Mouse (Mus musculus): ENCODE results near the gene Aox2. TPM values are rescaled to one million over a fixed set of nuclear protein-coding genes. Genes with fewer than 3 reads are reported as not detected.

Aox2 gene
- polyA plus RNA-seq, 2 experiments = 0.01 TPM; not detected in 1

GRCm38 (mm10) chr1:58281625-58281988 lies 3.5 kb downstream of the Aox2 start:
- Histone ChIP-seq H3K27ac (no peak overlapping the region), H3K36me3 (replicated peaks; ENCODE audit: control insufficient read depth, insufficient read depth, low read depth) (no peaks in the 10 kb centered on the region), H3K9me3 (ENCODE audit: control insufficient read depth, low read length) (no peaks in the 10 kb centered on the region), H3K4me3 (ENCODE audit: insufficient read depth in 1 of 2, low read depth in 2 of 2, low read length in 2 of 2) (no peak overlapping the region), H3K9ac (replicated peaks) (no peak overlapping the region), H3K4me2 (ENCODE audit: low read depth) (no peak overlapping the region), H3K4me1 (replicated peaks; ENCODE audit: control insufficient read depth in 2 of 2, insufficient read depth in 2 of 2, low read length in 1 of 2) (no peaks in the 10 kb centered on the region), H3K27me3 (ENCODE audit: control insufficient read depth, insufficient read depth, low read length) (no peaks in the 10 kb centered on the region)
- no peak for ATAC-seq (ENCODE audit: insufficient read depth)
- TF ChIP-seq CTCF (IDR thresholded peaks at IDR 0.05; ENCODE audit: low read depth) = no peak
- no peak for TF ChIP-seq EP300 (IDR thresholded peaks at IDR 0.05; ENCODE audit: low read depth)
- 57% methylated on average over 4 of the region's 4 CpGs for WGBS (ENCODE audit: insufficient replicate concordance)
- DNase-seq (ENCODE audit: low read depth in 3 of 3, low spot score in 3 of 3) = no peak

GRCm38 (mm10) chr1:58284505-58284904 lies 6.4 kb downstream of the Aox2 start:
- no peak overlapping the region for H3K9ac ChIP-seq (replicated peaks)
- H3K4me1 ChIP-seq (replicated peaks; ENCODE audit: control insufficient read depth in 2 of 2, insufficient read depth in 2 of 2, low read length in 1 of 2) = no peaks in the 10 kb centered on the region
- DNase-seq (ENCODE audit: low read depth in 3 of 3, low spot score in 3 of 3) (no peak), ATAC-seq (ENCODE audit: insufficient read depth) (no peak)
- WGBS (ENCODE audit: insufficient replicate concordance) = 45% methylated on average over 7 of the region's 7 CpGs
- H3K9me3 ChIP-seq (ENCODE audit: control insufficient read depth, low read length) = no peaks in the 10 kb centered on the region
- no peaks in the 10 kb centered on the region for H3K36me3 ChIP-seq (replicated peaks; ENCODE audit: control insufficient read depth, insufficient read depth, low read depth)
- no peaks in the 10 kb centered on the region for H3K27me3 ChIP-seq (ENCODE audit: control insufficient read depth, insufficient read depth, low read length)
- no peak overlapping the region for H3K4me3 ChIP-seq (ENCODE audit: insufficient read depth in 1 of 2, low read depth in 2 of 2, low read length in 2 of 2)
- H3K4me2 ChIP-seq (ENCODE audit: low read depth) = no peak overlapping the region
- TF ChIP-seq EP300 (IDR thresholded peaks at IDR 0.05; ENCODE audit: low read depth) (no peak), CTCF (IDR thresholded peaks at IDR 0.05; ENCODE audit: low read depth) (no peak)
- no peak overlapping the region for H3K27ac ChIP-seq

DNA sequence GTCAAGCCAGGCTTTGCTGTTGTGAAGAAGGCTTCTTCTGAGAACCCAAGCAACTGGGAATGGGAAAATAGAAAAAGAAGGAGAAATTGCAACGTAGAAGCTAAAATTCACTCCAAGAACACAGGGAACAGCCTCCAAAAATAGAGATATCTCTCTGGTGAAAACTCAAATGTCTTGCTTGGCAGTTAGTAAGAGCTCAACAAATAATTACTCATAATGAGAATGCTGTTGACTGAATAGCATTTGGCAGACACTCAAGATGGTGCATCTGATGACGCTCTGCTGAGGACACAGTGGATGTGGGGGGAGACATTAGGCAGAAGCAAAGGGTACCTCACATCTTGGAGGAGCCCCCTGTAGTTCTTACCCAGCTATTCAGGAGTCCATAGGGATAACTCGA lies 10.0 kb downstream of the Aox2 start:
- DNase-seq (ENCODE audit: low read depth in 3 of 3, low spot score in 3 of 3) (no peak), ATAC-seq (ENCODE audit: insufficient read depth) (no peak)
- no peak overlapping the region for H3K4me3 ChIP-seq (ENCODE audit: insufficient read depth in 1 of 2, low read depth in 2 of 2, low read length in 2 of 2)
- no peaks in the 10 kb centered on the region for H3K4me1 ChIP-seq (replicated peaks; ENCODE audit: control insufficient read depth in 2 of 2, insufficient read depth in 2 of 2, low read length in 1 of 2)
- no peak overlapping the region for H3K4me2 ChIP-seq (ENCODE audit: low read depth)
- WGBS (ENCODE audit: insufficient replicate concordance) = 52% methylated on average over 3 of the region's 3 CpGs
- H3K9ac ChIP-seq (replicated peaks) = no peak overlapping the region
- TF ChIP-seq EP300 (IDR thresholded peaks at IDR 0.05; ENCODE audit: low read depth) = no peak
- TF ChIP-seq CTCF (IDR thresholded peaks at IDR 0.05; ENCODE audit: low read depth) = no peak
- no peak overlapping the region for H3K27ac ChIP-seq
- no peaks in the 10 kb centered on the region for H3K27me3 ChIP-seq (ENCODE audit: control insufficient read depth, insufficient read depth, low read length)
- no peaks in the 10 kb centered on the region for H3K9me3 ChIP-seq (ENCODE audit: control insufficient read depth, low read length)
- no peaks in the 10 kb centered on the region for H3K36me3 ChIP-seq (replicated peaks; ENCODE audit: control insufficient read depth, insufficient read depth, low read depth)

DNA sequence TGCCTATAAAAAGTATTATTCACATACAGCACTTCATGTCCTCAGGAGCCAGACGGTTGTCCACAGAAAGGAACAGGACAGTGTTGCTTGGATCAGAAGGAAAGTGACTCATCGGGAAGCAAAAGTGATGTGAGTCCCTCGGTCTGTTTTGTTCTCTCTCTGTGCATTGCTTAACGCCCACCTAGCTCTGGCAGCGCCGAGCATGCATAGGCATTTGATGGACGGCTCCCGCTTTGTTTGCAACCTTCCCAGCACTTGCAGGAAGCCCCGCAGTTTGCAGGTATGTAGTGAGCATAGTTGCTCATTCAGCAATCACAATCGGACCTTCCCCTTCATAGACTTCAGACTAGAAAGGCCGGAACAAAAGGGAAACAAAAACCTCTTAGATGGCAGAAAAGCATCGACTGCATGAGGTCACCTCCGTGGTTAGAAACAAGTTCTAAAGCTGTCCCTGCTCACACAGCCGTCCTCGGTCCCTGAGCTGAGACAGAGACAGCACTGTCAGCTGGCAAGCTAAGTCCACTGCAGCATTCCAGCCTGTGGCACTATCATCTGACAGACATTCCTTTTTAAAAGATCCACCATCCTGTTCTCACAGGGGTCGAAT lies 11.8 kb downstream of the Aox2 start:
- ATAC-seq (ENCODE audit: insufficient read depth) = no peak
- 33% methylated on average over 16 of the region's 16 CpGs for WGBS (ENCODE audit: insufficient replicate concordance)

DNA sequence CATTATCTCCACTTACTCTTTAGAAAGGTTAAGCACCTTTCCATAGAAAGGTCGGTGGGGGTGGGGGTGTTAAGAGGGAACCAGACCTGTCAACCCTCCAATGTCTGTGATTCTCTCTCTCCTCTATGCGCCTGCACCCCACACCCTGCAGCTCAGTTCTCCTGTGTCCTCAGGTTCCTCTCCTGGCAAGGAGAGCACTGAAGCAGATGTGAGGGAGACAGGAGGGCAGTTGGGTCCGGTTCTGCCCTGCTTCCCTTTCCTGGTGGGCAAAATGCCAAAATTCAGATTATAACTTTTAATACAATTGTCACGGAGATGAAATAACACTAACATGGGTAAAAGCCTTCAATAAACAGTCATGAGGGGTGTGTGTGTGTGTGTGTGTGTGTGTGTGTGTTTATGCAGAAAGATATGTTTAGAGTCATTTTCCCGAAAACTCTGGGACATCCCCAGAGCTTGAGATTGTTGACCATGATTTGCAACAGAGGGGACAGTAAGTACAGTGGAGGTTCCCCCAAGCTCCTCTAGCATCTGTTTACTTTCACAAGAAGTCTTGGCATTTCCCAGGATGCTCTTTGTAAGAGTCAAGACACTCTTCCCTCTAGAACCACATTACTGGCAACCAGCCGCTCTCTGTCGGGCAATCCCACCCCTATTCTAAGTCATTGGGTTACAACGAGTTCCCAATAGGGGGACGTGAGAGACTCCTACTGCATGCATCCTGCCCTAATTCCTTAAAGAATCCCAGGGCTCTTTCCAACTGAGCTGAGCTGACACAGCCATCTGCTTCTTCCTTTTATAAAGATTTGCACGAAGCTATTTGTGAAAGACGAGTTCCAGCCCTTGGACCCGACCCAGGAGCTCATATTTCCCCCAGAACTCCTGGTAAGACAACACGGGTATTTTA lies 13.5 kb downstream of the Aox2 start:
- DNase-seq (ENCODE audit: low read depth in 3 of 3, low spot score in 3 of 3) (no peak), ATAC-seq (ENCODE audit: insufficient read depth) (no peak)
- no peaks in the 10 kb centered on the region for H3K27me3 ChIP-seq (ENCODE audit: control insufficient read depth, insufficient read depth, low read length)
- no peak overlapping the region for H3K27ac ChIP-seq
- no peak overlapping the region for H3K4me3 ChIP-seq (ENCODE audit: insufficient read depth in 1 of 2, low read depth in 2 of 2, low read length in 2 of 2)
- WGBS (ENCODE audit: insufficient replicate concordance) = 52% methylated on average over 13 of the region's 13 CpGs
- TF ChIP-seq CTCF (IDR thresholded peaks at IDR 0.05; ENCODE audit: low read depth) = no peak
- TF ChIP-seq EP300 (IDR thresholded peaks at IDR 0.05; ENCODE audit: low read depth) = no peak
- H3K9me3 ChIP-seq (ENCODE audit: control insufficient read depth, low read length) = no peaks in the 10 kb centered on the region
- H3K36me3 ChIP-seq (replicated peaks; ENCODE audit: control insufficient read depth, insufficient read depth, low read depth) = no peaks in the 10 kb centered on the region
- H3K9ac ChIP-seq (replicated peaks) = no peak overlapping the region
- no peaks in the 10 kb centered on the region for H3K4me1 ChIP-seq (replicated peaks; ENCODE audit: control insufficient read depth in 2 of 2, insufficient read depth in 2 of 2, low read length in 1 of 2)
- no peak overlapping the region for H3K4me2 ChIP-seq (ENCODE audit: low read depth)

More for the DNA sequence above, 11.8 kb downstream of the Aox2 start:
- Histone ChIP-seq H3K9me3 (ENCODE audit: control insufficient read depth, low read length) (no peaks in the 10 kb centered on the region), H3K4me2 (ENCODE audit: low read depth) (no peak overlapping the region), H3K27ac (no peak overlapping the region), H3K4me3 (ENCODE audit: insufficient read depth in 1 of 2, low read depth in 2 of 2, low read length in 2 of 2) (no peak overlapping the region), H3K36me3 (replicated peaks; ENCODE audit: control insufficient read depth, insufficient read depth, low read depth) (no peaks in the 10 kb centered on the region), H3K9ac (replicated peaks) (no peak overlapping the region), H3K4me1 (replicated peaks; ENCODE audit: control insufficient read depth in 2 of 2, insufficient read depth in 2 of 2, low read length in 1 of 2) (no peaks in the 10 kb centered on the region), H3K27me3 (ENCODE audit: control insufficient read depth, insufficient read depth, low read length) (no peaks in the 10 kb centered on the region)
- TF ChIP-seq EP300 (IDR thresholded peaks at IDR 0.05; ENCODE audit: low read depth) (no peak), CTCF (IDR thresholded peaks at IDR 0.05; ENCODE audit: low read depth) (no peak)
- DNase-seq (ENCODE audit: low read depth in 3 of 3, low spot score in 3 of 3) = no peak
